Mouse (Mus musculus): Measurements from ENCODE around the gene Il7r. TPM values are rescaled to one million over a fixed set of nuclear protein-coding genes. Genes with fewer than 3 reads are reported as not detected.

The Il7r gene
- 4.8 and 7.0 TPM in 2 replicates for polyA plus RNA-seq (2012; rRNA removed; ENCODE audit: low replicate concordance)

GRCm38 (mm10) chr15:9530076-9530475 lies at the start of gene Il7r:
TSS of gene Il7r (minus strand) at chr15:9530176.

Other genes starting within 250 kb of the Il7r start
- 0.60 and 1.0 TPM in 2 replicates for gene Ugt3a2, start 194.6 kb downstream of the Il7r start, polyA plus RNA-seq (2012; rRNA removed; ENCODE audit: low replicate concordance)
- gene Capsl, start 94.1 kb downstream of the Il7r start, polyA plus RNA-seq (2012; rRNA removed; ENCODE audit: low replicate concordance), result 2.6 and 6.4 TPM in 2 replicates
- gene Spef2, start 218.7 kb upstream of the Il7r start, polyA plus RNA-seq (2012; rRNA removed; ENCODE audit: low replicate concordance), result 0.05 and 0.10 TPM in 2 replicates

Measured in mammary gland, adult 2 months (tissue).